Mouse (Mus musculus) MEL-GATA-1-ER (cell line): ENCODE data around the gene Soat2.

Experiments used
- DNase-seq: peaks from one replicate; pipeline ENCODE4 v3.0.0-alpha.2; 2012; ENCODE audit warnings: low read depth; ENCODE audit errors: extremely low read depth

Soat2 gene

DNA sequence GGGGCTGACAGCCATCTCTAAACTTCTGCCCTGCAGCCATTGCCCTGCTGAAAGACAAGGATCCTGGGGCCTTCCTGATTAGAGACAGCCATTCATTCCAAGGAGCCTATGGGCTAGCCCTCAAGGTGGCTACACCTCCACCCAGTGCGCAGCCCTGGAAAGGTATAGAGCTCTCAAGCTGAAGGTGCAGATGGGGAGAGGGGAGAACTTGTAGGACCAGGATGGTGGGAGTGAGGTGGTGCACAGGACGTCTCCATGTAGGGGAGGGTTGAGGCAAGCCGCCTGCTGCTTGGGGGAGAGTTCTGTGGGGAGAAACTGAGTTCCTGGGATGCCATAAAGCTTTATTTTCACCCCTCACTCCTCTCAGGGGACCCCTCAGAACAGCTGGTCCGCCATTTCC lies 36.7 kb upstream of the Soat2 start:
- DNase-seq = no peak

DNA sequence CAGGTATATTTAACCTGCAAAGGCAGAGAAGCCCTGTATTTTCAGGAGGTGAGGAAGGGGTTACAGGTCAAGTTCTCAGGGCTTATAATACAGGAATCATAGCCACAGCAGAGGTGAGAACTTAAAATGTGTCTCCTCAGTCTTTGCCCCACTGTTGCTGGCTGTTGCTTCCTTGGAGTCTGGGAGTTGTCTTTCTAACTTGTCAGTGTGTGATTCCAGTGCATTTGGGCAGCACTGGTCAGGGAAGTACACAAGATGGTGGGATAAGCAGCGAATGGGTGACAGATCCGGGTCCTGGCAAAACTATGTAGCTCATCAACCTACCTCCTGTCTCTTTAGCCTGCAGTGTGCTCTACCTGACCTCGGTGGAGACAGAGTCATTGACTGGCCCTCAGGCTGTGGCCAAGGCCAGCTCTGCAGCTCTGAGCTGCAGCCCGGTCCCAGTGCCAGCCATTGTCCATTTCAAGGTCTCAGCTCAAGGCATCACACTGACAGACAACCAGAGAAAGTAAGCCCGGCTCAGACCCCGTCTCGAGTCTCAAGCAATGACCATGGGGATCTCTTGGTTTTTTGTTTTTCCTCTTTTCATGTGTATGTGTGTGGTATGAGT lies 35.6 kb upstream of the Soat2 start:
- DNase-seq = no peak

DNA sequence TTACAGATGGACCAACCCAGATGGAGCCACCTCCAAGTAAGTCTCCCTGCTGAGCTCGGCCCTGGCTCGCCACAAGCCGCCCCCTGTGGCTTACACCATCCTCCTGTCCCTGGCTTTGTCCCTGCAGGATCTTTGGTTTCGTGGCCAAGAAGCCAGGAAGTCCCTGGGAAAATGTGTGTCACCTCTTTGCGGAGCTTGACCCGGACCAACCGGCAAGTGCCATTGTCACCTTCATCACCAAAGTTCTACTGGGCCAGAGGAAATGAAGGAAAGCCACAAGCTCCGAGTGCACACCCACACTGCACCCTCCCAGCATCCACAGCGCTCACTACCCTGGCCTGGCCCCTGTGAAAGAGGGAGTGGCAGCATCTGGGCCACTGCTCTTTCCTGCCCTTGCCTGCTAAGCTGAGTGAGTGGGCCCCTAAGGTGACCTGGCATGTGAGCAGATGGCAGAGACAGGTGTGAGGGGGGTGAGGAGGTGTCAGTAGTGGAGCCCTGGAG lies 34.5 kb upstream of the Soat2 start:
- no peak for DNase-seq

DNA sequence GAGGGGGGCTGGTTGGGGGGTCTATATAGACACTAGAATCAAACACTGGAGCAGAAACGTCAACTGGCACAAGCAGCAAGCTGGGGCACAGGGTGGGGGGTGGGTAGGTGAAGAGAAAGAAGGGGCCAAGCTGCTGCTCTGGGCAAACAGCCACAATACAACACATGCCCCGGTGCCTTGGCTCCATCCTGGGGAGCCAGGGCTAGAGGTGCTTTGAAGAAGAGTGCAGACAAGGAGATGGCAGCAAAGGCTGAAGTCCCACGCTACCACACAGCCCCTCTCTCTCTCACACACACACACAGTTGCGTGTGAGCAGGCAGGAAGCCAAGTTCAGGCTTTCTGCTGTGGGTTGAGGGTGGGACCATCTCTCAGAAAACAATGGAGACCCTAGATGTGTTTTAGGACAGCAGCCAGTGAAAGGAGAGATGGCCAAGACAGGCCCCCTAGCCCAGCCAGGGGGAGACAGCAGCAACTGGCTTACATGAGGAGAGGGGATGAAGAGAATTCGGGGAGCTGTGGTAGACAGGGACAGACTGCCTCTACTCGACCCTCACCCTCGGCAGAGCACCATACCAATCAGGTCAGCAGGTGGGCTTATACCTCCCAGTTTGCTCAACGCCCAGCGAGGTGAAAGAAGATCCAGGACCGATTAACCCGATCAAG lies 33.4 kb upstream of the Soat2 start:
- DNase-seq = no peak

DNA sequence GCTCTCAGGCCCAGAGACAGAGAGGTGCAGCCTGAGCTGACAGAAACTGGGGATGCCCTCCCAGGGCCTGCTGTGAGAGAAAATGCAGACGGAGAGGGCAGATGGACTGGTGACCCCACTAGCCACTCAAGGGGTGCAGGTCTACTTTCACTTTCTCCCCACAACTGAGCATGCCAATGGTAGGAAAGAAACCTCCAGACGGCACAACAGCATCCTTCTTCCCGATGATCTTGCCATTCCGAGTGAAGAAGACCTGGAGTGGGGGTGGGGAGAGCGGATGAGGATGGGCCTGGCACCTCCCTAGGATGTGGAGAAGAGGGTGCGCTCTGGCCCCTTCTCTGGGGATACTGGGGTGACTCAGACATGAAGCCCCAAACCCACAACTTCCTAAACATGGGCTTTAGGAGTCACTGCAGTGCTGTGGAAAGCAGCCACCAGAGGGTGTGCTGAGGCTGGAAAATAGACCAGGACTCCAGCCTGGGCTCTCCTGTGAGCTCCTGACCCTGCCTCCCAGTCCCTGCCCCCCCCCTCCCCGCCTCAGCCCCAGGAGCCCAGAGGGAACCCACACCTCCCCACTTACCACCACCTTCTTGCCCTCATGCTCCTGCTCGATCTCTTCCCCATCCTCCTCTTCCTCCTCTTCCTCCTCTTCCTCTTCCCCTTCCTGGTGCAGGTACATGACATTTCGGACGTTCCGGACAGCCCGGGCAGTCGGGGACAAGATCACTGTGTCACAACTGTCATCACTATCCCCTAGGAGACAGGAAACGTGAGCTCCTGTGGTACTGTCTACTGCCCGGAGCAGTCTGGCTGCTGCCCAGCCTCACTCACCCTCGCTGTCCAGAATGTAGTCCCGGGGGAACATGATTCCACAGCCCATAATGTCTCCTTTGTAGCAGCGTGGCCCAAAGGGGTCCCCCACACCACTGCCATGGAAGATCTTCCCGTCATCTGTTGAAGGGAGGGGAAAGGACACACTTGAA lies 32.6 kb upstream of the Soat2 start:
- no peak for DNase-seq

DNA sequence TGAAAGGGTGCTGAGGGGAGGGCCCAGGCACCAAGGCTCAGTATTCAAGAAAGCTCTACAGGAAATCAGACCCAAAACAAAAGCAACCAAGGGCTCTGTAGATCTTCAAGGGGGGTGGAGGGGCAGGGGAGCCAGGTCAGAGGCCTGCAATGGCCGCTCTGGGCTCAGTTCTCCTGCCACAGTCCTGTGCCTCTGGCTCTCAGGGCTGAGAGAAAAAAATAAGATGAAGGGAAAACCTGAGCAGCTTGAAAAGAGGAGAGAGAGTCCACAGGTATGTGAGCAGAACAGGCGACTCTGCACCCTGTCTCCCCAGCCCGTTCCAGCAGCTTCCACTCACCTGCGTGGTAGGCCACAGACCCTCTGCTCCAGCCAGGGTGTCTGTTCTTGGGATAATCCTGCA lies 31.7 kb upstream of the Soat2 start:
- no peak for DNase-seq

DNA sequence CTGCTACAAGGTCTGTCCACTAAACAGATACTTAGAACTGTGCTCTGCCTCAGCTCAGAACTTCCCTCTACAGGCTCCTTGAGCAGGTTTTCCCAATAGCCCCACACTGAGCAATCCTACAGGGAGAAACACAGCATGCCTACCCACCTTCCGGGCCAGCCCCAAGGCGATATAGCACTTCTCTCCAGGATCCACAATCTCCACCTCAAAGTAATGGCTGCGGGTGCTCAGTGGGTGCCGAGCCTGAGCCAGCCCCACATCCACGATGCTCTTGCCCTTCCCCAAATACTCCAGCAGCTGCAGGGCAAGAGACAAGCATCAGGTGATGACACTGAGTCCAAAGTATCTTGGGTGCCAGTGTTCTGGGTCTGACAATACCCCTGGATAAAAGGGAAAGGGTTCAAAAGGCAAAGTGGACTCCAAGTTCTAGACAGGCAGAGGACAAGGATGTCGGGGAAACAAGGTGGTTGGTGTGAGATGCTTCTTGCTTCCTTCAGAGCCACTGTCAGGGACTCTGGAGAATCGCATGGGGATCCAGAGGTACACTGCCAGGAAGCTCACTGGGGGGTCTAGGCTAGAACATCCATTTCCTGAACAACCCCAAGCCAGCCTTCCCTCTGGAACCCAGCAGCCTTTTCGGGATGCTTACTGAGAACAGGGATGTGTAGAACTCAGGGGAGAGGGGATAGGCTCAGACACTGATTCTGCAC lies 31.1 kb upstream of the Soat2 start:
- no peak for DNase-seq

DNA sequence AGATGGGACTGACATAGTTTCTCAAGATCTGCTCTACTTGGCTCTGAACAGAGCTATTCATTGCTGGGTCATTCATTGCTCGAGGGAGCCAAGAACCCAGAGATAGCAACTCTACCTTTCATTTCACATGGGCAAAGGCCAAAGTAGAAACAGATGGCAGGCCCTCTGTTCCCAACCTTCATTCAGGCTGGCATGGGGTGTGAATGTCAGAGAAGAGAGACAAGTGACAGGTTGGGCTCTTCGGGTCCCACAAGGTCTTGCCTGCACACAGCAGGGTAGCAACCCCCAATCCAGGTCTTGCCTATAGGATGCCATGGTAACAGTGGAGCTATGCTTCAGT lies 30.5 kb upstream of the Soat2 start:
- no peak for DNase-seq

DNA sequence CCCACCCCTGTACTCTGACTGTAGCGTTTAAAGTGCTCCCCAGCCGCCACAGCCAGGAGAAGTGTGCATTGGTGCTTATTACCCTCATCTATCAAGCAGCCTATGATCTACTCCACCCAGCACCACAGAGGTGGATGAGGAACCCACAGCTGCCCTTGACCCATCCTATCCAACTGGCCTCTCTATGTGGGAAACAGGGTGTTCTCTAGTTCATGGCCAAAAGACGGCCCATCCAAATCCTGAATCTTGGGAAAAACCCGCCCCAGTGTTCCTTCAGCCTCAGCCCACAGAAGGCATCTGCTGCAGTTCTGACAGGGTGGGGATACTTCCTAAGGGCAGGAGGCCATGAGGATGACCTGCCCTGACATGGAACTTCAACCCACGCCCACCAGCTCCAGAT lies 29.8 kb upstream of the Soat2 start:
- DNase-seq = no peak

DNA sequence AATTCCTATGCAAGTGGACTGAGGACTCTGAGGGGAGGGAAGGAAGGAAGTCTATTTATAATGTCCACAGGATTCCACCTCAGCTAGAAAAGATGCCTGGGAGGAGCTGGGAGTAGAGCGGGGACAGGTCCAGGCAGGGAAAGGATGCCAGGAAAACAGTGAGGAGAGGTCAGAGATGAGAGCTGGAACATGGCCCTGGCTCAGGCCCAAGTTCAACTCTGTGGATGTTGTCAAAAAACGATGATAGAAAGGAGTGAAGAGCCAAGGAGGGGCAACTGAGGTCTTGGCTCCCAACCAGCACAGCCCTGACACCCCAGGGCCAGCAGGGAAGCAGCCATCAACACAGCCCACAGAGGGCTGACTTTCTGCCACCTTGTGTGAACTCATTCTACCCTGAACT lies 24.0 kb upstream of the Soat2 start:
- no peak for DNase-seq

DNA sequence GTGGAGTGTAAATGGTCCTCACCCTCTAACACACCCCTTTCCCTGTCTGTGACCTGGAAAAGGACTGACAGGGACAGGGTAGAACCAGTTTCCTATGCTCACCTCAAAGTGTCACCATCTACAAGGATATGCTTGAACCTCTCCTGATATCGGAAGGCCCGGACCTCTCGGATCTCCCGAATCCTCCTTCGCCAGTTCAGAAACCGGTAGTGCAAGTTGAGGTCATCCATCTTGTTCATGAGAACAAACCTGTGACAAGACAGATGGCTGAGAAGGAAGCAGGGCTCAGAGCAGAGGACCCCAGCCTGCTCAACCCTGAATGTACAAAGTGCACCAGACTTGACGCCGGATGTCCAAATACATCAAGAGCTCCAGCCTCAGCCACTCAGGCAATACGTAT lies 17.0 kb upstream of the Soat2 start:
- DNase-seq = no peak

DNA sequence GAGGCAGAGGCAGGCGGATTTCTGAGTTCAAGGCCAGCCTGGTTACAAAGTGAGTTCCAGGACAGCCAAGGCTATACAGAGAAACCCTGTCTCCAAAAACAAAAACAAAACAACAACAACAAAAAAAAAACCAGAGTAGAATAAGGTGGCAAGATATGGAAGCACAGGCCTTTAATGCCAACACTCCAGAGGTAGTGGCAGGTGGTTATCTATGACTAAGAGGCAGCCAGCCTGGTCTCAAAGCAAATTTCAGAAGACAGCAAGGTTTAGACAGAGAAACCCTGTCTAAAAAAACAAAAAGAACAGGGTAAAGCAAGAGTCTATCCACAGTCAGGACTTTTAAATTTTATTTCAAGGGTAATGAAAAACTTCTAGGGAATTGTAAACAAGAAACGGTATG lies 15.6 kb upstream of the Soat2 start:
- DNase-seq = no peak

DNA sequence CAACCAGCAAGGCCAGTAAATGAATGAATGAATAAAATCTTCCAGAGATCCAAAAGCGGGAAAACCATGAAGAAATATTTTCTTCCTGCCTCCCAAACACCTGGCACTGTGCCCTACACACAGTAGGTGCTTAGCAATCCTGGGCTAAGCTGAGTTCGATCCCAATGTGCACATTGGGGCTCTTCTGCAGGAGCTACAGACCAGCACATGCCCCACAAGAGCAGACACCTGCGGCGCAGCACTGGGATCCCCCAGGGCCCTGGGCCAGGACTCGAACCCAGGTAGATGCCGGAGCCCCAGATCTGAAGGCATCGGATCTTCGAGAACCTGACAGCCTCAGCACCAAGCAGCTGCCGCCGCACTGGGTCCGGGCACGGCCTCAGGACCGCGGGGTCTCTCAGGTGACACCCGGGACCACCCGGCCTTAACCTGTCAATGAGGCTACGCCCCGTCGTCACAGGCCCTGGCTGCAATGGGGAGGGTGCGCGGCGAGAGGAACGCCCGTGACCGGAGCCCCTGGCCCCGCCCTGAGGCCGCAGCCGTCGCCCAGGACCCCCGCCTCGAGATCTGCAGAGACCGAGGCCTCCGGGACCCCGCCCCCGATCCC lies 14.7 kb upstream of the Soat2 start:
- no peak for DNase-seq

DNA sequence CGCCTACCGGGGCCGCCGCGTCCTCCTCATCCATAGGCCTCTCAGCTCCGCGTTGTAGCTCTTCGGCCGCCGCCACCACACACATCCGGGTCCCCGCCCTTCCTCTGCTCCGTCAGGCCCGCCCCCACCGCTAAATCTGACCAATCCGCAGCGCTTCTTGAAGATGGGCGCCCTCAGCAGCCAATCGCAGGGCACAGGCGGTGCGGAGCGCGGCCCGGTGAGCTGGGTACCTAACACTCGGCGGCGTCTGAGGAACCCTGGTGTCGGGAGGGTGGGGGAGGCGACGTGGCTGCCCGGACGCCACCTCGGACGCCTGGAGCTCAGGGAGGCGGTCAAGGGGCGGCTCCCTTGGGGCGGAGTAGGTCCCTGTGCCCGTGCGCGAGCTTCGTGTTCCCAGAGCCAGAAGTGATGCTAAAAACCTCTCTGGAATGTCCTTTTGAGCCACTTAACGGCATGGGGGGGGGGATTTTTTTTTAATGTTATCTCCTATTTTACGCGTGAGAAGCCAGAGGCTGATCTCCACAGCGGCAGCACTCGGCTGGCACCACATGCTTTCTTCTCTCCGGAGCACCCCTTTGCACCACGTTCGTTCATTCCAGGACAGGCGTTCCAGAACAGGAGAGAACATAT lies 14.1 kb upstream of the Soat2 start, which contains the start of gene Spryd3:
Spryd3 (minus strand) TSS at position 106 of the 630 bp plus-strand sequence.
- peak; percentile 90 for DNase-seq

DNA sequence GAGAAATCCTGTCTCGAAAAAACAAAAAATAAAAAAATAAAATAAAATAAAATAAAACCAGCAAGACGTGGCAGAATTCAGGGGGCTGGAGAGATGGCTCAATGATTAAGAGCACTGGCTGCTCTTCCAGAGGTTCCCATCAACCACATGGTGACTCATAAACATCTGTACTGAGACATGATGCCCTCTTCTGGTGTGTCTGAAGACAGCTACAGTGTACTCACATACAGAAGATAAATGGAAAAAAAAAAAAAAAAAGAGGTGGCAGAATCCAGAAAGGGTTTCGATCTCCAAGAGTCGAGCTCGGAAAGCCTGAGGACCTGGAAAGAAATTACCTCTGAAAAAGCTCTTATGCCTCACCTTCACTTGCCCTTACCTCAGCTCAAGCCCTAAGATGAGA lies 9.2 kb upstream of the Soat2 start:
- DNase-seq = no peak

DNA sequence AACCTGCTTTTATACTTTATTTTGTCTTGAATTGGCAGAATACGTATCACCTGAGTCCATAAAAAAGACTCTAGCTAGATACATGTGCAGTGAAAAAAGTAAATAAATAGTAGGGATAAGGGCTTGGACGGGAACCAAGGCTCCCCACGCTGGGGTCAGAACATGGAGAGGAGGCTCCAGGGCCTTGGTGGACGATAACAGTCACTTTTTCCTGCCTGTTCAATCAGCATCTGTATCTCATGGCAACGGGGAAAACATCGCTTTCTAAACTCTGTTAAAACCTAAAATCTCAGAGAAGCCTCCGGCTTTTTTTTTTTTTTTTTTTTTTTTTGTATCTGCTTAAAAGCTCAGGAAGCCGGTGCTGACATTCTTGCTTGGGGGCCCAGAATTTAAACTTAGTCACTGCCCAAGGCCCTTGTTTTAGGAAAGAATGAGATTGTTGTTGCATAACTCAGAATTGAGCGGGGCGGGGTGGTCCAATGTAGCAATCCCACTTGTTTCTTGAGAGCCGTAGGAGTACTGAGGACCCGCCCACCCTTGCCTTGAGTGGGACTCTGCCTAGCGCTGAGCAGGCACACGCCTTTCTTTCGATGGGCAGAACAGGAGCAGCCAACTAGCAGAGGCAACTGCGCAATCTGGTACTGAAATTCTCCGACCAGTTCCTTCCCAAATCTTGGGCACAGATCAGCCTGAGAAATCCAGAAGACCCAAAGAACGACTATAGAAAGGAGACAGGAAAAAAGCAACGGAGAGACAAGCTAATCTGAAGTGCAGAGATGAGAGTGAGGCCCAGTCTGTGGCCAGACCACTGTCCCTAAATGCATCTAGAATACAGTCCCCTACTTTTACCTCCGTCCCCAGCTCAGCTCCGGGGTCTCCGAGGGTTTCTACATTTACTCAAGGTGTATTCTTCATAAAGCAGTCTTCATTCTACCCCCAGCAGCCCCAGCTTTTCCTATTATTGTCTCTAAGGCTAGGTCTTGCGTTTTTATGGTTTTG lies 7.1 kb upstream of the Soat2 start:
- DNase-seq = no peak

DNA sequence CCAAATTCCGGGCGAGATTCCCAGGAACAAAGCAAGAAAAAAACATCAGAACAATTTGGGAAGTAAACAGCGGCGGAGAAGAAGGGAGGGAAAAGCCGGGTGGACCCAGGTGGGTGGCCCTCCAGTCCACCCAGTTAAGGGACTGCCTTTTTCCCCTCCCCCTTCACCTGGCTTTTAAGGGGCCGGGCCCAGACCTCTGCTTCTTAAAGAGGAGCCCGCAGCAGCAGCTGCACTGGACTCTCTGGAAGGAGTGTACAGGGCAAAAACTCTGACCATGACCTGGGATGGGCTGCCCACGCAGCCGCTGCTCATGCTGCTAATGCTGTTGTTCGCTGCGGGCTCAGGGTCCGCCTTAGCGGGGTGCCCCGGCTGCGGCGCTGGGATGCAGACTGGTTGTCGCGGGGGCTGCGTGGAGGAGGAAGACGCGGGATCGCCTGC lies 6.0 kb upstream of the Soat2 start, which contains the start of gene Igfbp6:
Igfbp6 (plus strand) TSS at position 89 of the 438 bp plus-strand sequence.
- no peak for DNase-seq

DNA sequence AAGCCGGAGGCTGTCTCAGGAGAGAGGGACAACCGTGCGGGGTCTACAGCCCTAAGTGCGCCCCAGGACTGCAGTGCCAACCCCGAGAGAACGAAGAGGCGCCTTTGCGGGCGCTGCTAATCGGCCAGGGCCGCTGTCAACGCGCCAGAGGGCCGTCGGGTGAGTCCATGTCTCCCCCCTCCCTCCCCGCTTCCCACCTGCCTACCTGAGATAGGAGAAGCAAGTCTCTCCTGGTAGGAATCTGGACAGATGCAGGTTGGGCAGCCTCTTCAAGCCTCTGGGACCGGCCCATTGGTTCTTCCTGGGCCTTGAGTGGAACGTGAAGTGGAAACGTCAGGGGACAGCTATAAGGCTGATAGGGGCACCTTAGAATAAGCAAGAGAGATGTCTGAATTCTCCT lies 5.6 kb upstream of the Soat2 start:
- no peak for DNase-seq

DNA sequence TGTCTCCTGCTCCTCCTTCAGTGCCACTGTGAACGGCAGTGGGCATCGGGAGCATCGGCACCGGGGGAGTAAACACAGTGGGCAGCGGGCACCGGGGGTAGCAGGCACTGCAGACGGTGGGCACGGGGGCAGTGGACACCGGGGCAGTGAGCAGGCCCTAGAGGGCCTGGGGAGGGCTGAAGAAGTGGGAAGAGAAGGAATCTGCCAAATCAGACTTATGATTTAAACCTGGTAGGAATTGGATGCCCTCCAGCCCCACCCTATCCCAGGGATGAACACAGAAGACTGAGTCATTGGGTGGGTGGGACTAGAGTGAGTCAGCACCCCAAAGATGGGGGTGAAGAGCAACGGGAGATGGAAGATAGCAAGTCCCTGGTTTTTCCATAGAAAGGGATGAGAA lies 5.0 kb upstream of the Soat2 start:
- no peak for DNase-seq
